Mouse (Mus musculus) hindbrain, embryonic 15.5 days (tissue): Measurements from ENCODE around the gene Cxcl15. TPM values are rescaled to one million over a fixed set of nuclear protein-coding genes. Genes with fewer than 3 reads are reported as not detected.
"Not testable (repeated sequence)": the region's sequence is repeated elsewhere in the genome, so short reads cannot be mapped to it uniquely, and the experiment has no call there.

Experiments
- ATAC-seq: fragments of 200-750 bp; cut with Nextera tagmentation; 2 replicates; pipeline ENCODE4 v1.8.0; 2017; ENCODE audit warnings: low read depth, moderate number of reproducible peaks, moderate TSS enrichment; ENCODE audit not compliant: low FRiP score
- H3K27ac ChIP-seq: fragments of 300-500 bp; sonication (generic); replicated peaks from 2 replicates; pipeline ENCODE4 v1.5.1; 2015; ENCODE audit warnings: mild to moderate bottlenecking, inconsistent platforms
- H3K27me3 ChIP-seq: fragments of 300-500 bp; sonication (generic); 2 replicates; pipeline ENCODE4 v1.6.1; 2015; ENCODE audit warnings: control low read depth, inconsistent platforms
- H3K36me3 ChIP-seq: fragments of 300-500 bp; sonication (generic); 2 replicates; pipeline ENCODE4 v1.6.1; 2015; ENCODE audit warnings: control low read depth, inconsistent platforms
- H3K4me1 ChIP-seq: fragments of 300-500 bp; sonication (generic); replicated peaks from 2 replicates; pipeline ENCODE4 v1.6.1; 2015; ENCODE audit warnings: control low read depth, inconsistent platforms
- H3K4me2 ChIP-seq: fragments of 300-500 bp; sonication (generic); 2 replicates; pipeline ENCODE4 v1.6.1; 2015; ENCODE audit warnings: moderate library complexity, mild to moderate bottlenecking, inconsistent platforms
- H3K4me3 ChIP-seq: fragments of 300-500 bp; sonication (generic); 2 replicates; pipeline ENCODE4 v1.5.1; 2015; ENCODE audit warnings: mild to moderate bottlenecking, inconsistent platforms
- H3K9ac ChIP-seq: fragments of 300-500 bp; sonication (generic); 2 replicates; pipeline ENCODE4 v1.6.1; 2015; ENCODE audit warnings: inconsistent platforms
- H3K9me3 ChIP-seq: fragments of 300-500 bp; sonication (generic); 2 replicates; pipeline ENCODE4 v1.6.1; 2016; ENCODE audit warnings: control low read depth, inconsistent platforms
- WGBS: fragments of 180-500 bp; shearing (Covaris S2); methylation state at CpG from one replicate; pipeline ENCODE4 v1.1.7; 2015; 5-methylcytosine and 5-hydroxymethylcytosine counted together
- polyA plus RNA-seq: library from polyadenylated mRNA; unstranded; fragments of >200 nt; fragmentation: Nextera tagmentation; extraction: Ambion mirVana; gene quantifications from 2 replicates; pipeline ENCODE4 v1.2.1, GENCODE M21; 2015

The Cxcl15 gene
- polyA plus RNA-seq, 1 experiment from 2014 or later, result not detected

- Histone ChIP-seq H3K4me3 (no peak within 1 kb of the TSS), H3K27ac (no peak within 1 kb of the TSS), H3K9ac (no peak within 1 kb of the TSS), H3K36me3 (no peaks in the 10 kb centered on the region), H3K27me3 (no peaks in the 10 kb centered on the region), H3K9me3 (no peaks in the 10 kb centered on the region), H3K4me2 (no peak within 1 kb of the TSS), H3K4me1 (no peaks in the 10 kb centered on the region)
- WGBS, result 91% methylated on average over 16 of the region's 16 CpGs
- no peak for ATAC-seq
Observed at GRCm38 (mm10) chr5:90771880-90772653, 22.3 kb upstream of the Cxcl15 start, which contains the start of gene Pf4. Gene Pf4, plus strand, starts transcription at chr5:90772435.

GRCm38 (mm10) chr5:90775562-90775961 is 18.8 kb upstream of the Cxcl15 start:
- H3K9ac ChIP-seq, result no peak overlapping the region
- H3K27ac ChIP-seq, result no peak overlapping the region
- ATAC-seq, result no peak
- no peak overlapping the region for H3K4me3 ChIP-seq
- H3K4me1 ChIP-seq, result no peaks in the 10 kb centered on the region
- H3K36me3 ChIP-seq, result no peaks in the 10 kb centered on the region
- H3K27me3 ChIP-seq, result no peaks in the 10 kb centered on the region
- H3K4me2 ChIP-seq, result no peak overlapping the region
- no peaks in the 10 kb centered on the region for H3K9me3 ChIP-seq
- WGBS, result 98% methylated on average over 5 of the region's 5 CpGs

GRCm38 (mm10) chr5:90777621-90778020 is 16.7 kb upstream of the Cxcl15 start:
- Histone ChIP-seq H3K9ac (no peak overlapping the region), H3K4me1 (no peaks in the 10 kb centered on the region), H3K9me3 (no peaks in the 10 kb centered on the region), H3K4me3 (no peak overlapping the region), H3K4me2 (no peak overlapping the region), H3K36me3 (no peaks in the 10 kb centered on the region), H3K27me3 (no peaks in the 10 kb centered on the region), H3K27ac (no peak overlapping the region)
- no peak for ATAC-seq
- 83% methylated on average over 10 of the region's 10 CpGs for WGBS

- Histone ChIP-seq H3K9ac (no peak overlapping the region), H3K27ac (no peak overlapping the region), H3K4me2 (no peak overlapping the region), H3K36me3 (no peaks in the 10 kb centered on the region), H3K4me1 (no peaks in the 10 kb centered on the region), H3K4me3 (no peak overlapping the region), H3K27me3 (no peaks in the 10 kb centered on the region), H3K9me3 (no peaks in the 10 kb centered on the region)
- no peak for ATAC-seq
- WGBS, result 85% methylated on average over 6 of the region's 6 CpGs
Observed at GRCm38 (mm10) chr5:90778856-90779255, 15.5 kb upstream of the Cxcl15 start.

GRCm38 (mm10) chr5:90783697-90784096 is 10.6 kb upstream of the Cxcl15 start:
- Histone ChIP-seq H3K4me1 (peaks cover 7% of the 10 kb centered on the region; the same call in 1 of the 2 replicates), H3K4me2 (no peak overlapping the region), H3K4me3 (no peak overlapping the region), H3K9ac (no peak overlapping the region), H3K27ac (no peak overlapping the region), H3K27me3 (no peaks in the 10 kb centered on the region), H3K9me3 (no peaks in the 10 kb centered on the region), H3K36me3 (no peaks in the 10 kb centered on the region)
- no peak for ATAC-seq
- WGBS, result 90% methylated on average over 3 of the region's 3 CpGs

GRCm38 (mm10) chr5:90785659-90786588 is 8.4 kb upstream of the Cxcl15 start, which contains the start of gene Cxcl3:
Gene Cxcl3, plus strand, starts transcription at chr5:90786103.
- H3K4me2 ChIP-seq, result peak within 1 kb of the TSS; percentile 81
- H3K27ac ChIP-seq, result no peak within 1 kb of the TSS
- 18% methylated on average over 25 of the region's 26 CpGs for WGBS
- peak within 1 kb of the TSS; percentile 26; the same call in 1 of the 2 replicates for H3K9ac ChIP-seq
- H3K4me1 ChIP-seq, result peaks cover 7% of the 10 kb centered on the region; the same call in 1 of the 2 replicates
- no peaks in the 10 kb centered on the region for H3K9me3 ChIP-seq
- peak; percentile 93 for ATAC-seq
- H3K4me3 ChIP-seq, result peak within 1 kb of the TSS; percentile 45
- no peaks in the 10 kb centered on the region for H3K36me3 ChIP-seq
- no peaks in the 10 kb centered on the region for H3K27me3 ChIP-seq

GRCm38 (mm10) chr5:90788114-90788513 is 6.2 kb upstream of the Cxcl15 start:
- peaks cover 7% of the 10 kb centered on the region; the same call in 1 of the 2 replicates for H3K4me1 ChIP-seq
- no peak overlapping the region for H3K4me3 ChIP-seq
- H3K27ac ChIP-seq, result no peak overlapping the region
- no peaks in the 10 kb centered on the region for H3K27me3 ChIP-seq
- no peaks in the 10 kb centered on the region for H3K36me3 ChIP-seq
- no peak overlapping the region for H3K9ac ChIP-seq
- no peaks in the 10 kb centered on the region for H3K9me3 ChIP-seq
- ATAC-seq, result no peak
- no peak overlapping the region for H3K4me2 ChIP-seq
- 71% methylated on average over 4 of the region's 4 CpGs for WGBS

- Histone ChIP-seq H3K4me3 (no peak overlapping the region), H3K36me3 (no peaks in the 10 kb centered on the region), H3K27ac (no peak overlapping the region), H3K4me1 (peaks cover 7% of the 10 kb centered on the region; the same call in 1 of the 2 replicates), H3K4me2 (no peak overlapping the region), H3K9ac (no peak overlapping the region), H3K27me3 (no peaks in the 10 kb centered on the region), H3K9me3 (no peaks in the 10 kb centered on the region)
- 92% methylated on average over 11 of the region's 11 CpGs for WGBS
- no peak for ATAC-seq
Observed at GRCm38 (mm10) chr5:90789306-90790073, 4.8 kb upstream of the Cxcl15 start.

- Histone ChIP-seq H3K27me3 (no peaks in the 10 kb centered on the region), H3K9ac (no peak overlapping the region), H3K4me2 (no peak overlapping the region), H3K4me1 (peaks cover 7% of the 10 kb centered on the region; the same call in 1 of the 2 replicates), H3K36me3 (no peaks in the 10 kb centered on the region), H3K27ac (no peak overlapping the region), H3K4me3 (no peak overlapping the region), H3K9me3 (no peaks in the 10 kb centered on the region)
- WGBS, result 76% methylated on average over 8 of the region's 8 CpGs
- ATAC-seq, result no peak
Observed at GRCm38 (mm10) chr5:90790074-90790502, 4.2 kb upstream of the Cxcl15 start.

- H3K4me1 ChIP-seq, H3K27ac ChIP-seq, ATAC-seq, H3K4me2 ChIP-seq, H3K9ac ChIP-seq, H3K4me3 ChIP-seq, H3K36me3 ChIP-seq, H3K9me3 ChIP-seq, H3K27me3 ChIP-seq: not testable (repeated sequence)
- 95% methylated on average over 2 of the region's 2 CpGs for WGBS
Observed at GRCm38 (mm10) chr5:90795392-90795791, 1.1 kb downstream of the Cxcl15 start.

- H3K36me3 ChIP-seq, result no peaks in the 10 kb centered on the region
- H3K4me2 ChIP-seq, result no peak overlapping the region
- H3K27me3 ChIP-seq, result no peaks in the 10 kb centered on the region
- no peaks in the 10 kb centered on the region for H3K9me3 ChIP-seq
- no peaks in the 10 kb centered on the region for H3K4me1 ChIP-seq
- H3K4me3 ChIP-seq, result no peak overlapping the region
- H3K27ac ChIP-seq, result no peak overlapping the region
- ATAC-seq, result no peak
- no peak overlapping the region for H3K9ac ChIP-seq
Observed at GRCm38 (mm10) chr5:90804574-90804973, 10.2 kb downstream of the Cxcl15 start.
